Mouse (Mus musculus) lung, postnatal 10 days (tissue): ENCODE results near the gene Mrps33.

Source experiments
- DNase-seq: peaks from one replicate; pipeline ENCODE4 v3.0.0; 2021

Gene Mrps33

DNA sequence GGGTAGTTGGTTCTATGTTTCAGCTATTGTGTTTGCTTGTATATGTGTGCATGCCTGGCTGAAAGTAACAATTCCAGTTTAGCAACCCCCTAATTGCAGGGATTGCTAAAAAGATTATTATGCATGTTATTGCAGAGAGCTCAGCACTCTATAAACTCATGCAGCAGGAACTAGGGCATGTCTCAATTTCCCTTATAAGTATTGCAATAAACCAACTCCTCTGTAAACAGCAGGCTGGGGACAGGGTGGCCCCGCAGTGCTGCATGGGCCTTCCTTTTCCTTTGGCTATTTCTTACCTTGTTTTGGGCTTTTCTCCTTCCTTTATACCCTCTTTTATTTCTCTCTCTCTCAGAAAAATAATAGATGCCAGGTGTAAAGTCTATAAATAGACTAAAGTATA, 32.3 kb downstream of the Mrps33 start:
- DNase-seq, result no peak

DNA sequence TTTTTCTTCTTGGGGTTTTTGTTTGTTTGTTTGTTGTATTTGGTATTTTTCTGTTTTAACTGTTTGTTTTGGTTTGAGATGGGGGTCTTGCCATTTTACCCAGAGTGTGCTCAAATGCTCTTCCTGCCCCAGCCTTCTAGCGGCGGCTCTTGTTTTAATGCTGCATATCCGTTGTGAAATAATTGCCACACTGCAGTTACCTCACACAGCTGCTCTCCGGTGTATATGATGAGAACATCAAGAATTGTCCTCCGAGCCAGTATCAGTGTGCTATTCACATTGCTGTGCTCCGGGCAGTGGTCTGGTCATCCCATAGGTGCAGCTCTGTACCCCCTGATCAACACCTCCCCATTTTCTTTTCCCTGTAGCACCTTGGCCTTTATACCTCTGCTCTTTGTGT, 34.5 kb downstream of the Mrps33 start:
- no peak for DNase-seq

DNA sequence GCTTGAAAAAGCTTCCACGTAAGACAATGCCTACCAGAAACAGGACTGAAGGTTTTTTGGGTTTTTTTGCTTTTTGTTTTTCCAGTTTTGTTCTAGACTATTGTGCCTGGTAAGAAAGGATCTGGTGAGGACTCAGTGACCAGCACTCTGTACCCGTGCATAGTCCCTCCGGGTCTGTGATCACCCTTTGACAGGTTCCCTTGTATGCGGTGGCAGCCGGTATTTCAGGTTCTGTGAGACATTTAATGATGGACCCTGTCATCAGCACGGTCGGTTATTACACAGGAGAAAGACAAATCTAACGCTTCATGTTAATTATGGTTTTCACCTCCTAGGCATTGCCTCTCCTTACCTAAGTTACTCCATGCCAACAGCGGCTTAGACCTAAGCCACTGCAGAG, 35.8 kb downstream of the Mrps33 start:
- DNase-seq, result no peak

DNA sequence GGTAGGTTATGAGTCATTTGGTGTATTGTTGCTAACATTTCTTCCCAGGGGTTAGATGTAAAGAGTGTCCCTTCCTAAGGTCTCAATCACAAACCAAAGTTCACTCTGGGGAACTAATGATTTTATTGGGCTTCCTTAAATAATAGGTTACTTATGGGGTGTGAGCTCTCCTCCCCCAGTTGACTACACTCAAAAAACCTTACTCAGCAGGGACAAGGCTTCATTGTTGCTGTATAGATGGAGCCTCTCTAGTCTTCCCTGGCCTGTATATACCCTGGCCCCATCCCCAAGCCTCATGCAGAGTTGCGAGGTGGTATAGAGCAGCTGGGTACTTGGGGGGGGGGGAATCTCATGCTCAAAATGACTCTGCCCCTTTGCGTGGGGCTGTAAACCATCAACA, 53.6 kb downstream of the Mrps33 start:
- DNase-seq, result no peak
